Mouse (Mus musculus) kidney, embryonic 15.5 days (tissue): ENCODE data around the gene Zswim1. TPM values are rescaled to one million over a fixed set of nuclear protein-coding genes. Genes with fewer than 3 reads are reported as not detected.
A peak's percentile ranks its signal among the peaks of the same experiment; 100 is the strongest.

Source experiments
- ATAC-seq: fragments of 200-750 bp; cut with Nextera tagmentation; replicated peaks from 2 replicates; pipeline ENCODE4 v1.8.0; 2017; ENCODE audit warnings: moderate TSS enrichment; ENCODE audit not compliant: low FRiP score
- H3K27ac ChIP-seq: fragments of 300-500 bp; sonication (generic); 2 replicates; pipeline ENCODE4 v1.5.1; 2015; ENCODE audit warnings: mild to moderate bottlenecking, inconsistent platforms
- H3K27me3 ChIP-seq: fragments of 300-500 bp; sonication (generic); 2 replicates; pipeline ENCODE4 v1.6.1; 2015; ENCODE audit warnings: inconsistent platforms
- H3K36me3 ChIP-seq: fragments of 300-500 bp; sonication (generic); 2 replicates; pipeline ENCODE4 v1.6.1; 2015; ENCODE audit warnings: inconsistent platforms
- H3K4me1 ChIP-seq: fragments of 300-500 bp; sonication (generic); 2 replicates; pipeline ENCODE4 v1.6.1; 2015; ENCODE audit warnings: inconsistent platforms
- H3K4me2 ChIP-seq: fragments of 300-500 bp; sonication (generic); 2 replicates; pipeline ENCODE4 v1.6.1; 2015; ENCODE audit warnings: moderate library complexity, mild to moderate bottlenecking, inconsistent platforms
- H3K4me3 ChIP-seq: fragments of 300-500 bp; sonication (generic); replicated peaks from 2 replicates; pipeline ENCODE4 v1.5.1; 2015; ENCODE audit warnings: mild to moderate bottlenecking, inconsistent platforms
- H3K9ac ChIP-seq: fragments of 300-500 bp; sonication (generic); 2 replicates; pipeline ENCODE4 v1.6.1; 2015; ENCODE audit warnings: mild to moderate bottlenecking, inconsistent platforms
- H3K9me3 ChIP-seq: fragments of 300-500 bp; sonication (generic); replicated peaks from 2 replicates; pipeline ENCODE4 v1.6.1; 2016; ENCODE audit warnings: inconsistent platforms
- WGBS: fragments of 180-500 bp; shearing (Covaris S2); methylation state at CpG from one replicate; pipeline ENCODE4 v1.1.7; 2015; ENCODE audit warnings: mixed read lengths; 5-methylcytosine and 5-hydroxymethylcytosine counted together
- polyA plus RNA-seq: library from polyadenylated mRNA; unstranded; fragments of >200 nt; fragmentation: Nextera tagmentation; extraction: Ambion mirVana; gene quantifications from 2 replicates; pipeline ENCODE4 v1.2.1, GENCODE M21; 2015

The Zswim1 gene
- polyA plus RNA-seq, 1 experiment from 2014 or later: 19.8 TPM

DNA sequence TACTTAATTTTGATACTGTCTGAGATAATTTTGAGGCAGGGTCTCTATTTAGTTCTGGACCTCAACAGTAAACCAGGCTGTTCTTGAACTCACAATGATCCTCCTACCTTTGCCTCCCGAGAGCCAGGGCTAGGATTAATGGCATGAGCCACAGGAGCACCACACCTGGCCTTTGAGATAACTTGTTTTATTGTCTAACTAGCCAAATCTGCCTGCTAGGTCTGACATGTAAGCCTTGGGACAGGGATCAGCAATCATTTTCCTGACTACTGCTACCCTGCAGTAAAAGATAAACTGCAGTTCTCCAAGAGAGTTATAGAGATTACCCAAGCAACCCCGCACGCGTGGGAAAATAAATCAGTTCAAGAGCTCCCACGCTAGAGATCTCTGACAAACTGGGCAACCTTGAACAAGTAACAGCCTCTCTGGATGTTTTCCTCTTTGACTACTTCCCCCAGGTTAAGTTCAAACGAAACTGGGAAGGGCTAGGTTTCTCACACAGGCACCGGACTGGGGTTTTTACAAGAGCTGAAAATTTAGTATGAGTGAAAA is 37.5 kb upstream of the Zswim1 start:
- peak overlapping the region; percentile 95 for H3K27ac ChIP-seq
- no peak; the same call in 1 of the 2 replicates for ATAC-seq
- H3K4me1 ChIP-seq: peaks cover 34% of the 10 kb centered on the region
- peak overlapping the region; percentile 77 for H3K4me3 ChIP-seq
- H3K9me3 ChIP-seq: no peaks in the 10 kb centered on the region
- H3K27me3 ChIP-seq: no peaks in the 10 kb centered on the region
- 6% methylated on average over 7 of the region's 7 CpGs for WGBS
- H3K9ac ChIP-seq: peak overlapping the region; percentile 79
- H3K4me2 ChIP-seq: peak overlapping the region; percentile 93
- H3K36me3 ChIP-seq: peaks cover 15% of the 10 kb centered on the region

DNA sequence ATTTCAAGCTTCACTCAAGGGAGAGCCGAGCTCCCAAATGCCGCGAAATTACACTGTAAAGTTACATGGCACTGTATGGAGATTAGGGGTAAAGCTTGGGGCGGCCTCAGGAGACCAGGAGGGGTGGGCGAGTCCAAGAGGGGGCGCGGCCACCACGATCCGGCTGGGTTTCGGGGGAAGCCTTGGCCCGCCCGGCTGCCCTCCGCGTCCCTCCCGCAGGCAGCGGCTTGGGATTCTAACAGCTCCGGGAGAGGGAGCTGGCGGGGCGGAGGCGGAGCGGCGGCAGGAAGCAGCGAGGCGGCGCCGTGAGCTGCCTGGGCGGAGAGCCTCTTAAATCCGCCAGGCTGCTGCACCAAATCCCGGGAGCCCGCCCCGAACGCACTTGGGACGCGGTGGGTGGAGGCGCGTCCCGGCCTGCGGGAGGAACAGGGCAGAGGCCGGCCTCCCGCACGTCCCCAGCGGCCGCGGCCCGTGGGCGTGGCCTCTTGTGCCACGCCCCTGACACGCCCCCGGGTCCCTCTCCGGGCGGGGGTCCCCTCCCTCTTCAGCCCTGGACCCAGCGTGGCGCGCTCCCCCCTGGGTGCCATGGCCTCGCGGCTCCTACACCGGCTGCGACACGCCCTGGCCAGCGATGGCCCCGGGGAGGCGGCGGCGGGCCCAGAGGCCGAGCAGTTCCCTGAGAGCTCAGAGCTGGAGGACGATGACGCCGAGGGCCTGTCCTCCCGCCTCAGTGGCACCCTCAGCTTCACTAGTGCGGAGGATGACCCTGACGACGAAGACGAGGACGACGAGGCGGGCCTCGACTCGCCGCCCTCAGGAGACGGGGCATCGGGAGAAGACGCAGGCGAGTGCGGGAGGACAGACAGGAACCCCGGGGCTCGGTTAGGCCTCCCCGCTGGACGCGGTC is 36.8 kb upstream of the Zswim1 start, which contains the start of gene Snx21:
TSS of gene Snx21 (plus strand) at position 343 of the 907 bp plus-strand sequence.
- Histone ChIP-seq H3K4me2 (peak within 1 kb of the TSS; percentile 93), H3K9ac (peak within 1 kb of the TSS; percentile 79), H3K27me3 (no peaks in the 10 kb centered on the region), H3K9me3 (no peaks in the 10 kb centered on the region), H3K4me3 (peak within 1 kb of the TSS; percentile 77), H3K4me1 (peaks cover 34% of the 10 kb centered on the region), H3K27ac (peak within 1 kb of the TSS; percentile 95), H3K36me3 (peaks cover 23% of the 10 kb centered on the region)
- under 1% methylated on average over 81 of the region's 89 CpGs for WGBS
- peak; percentile 92 for ATAC-seq

- peaks cover 34% of the 10 kb centered on the region for H3K4me1 ChIP-seq
- 6% methylated on average over 15 of the region's 15 CpGs for WGBS
- H3K36me3 ChIP-seq: peaks cover 30% of the 10 kb centered on the region
- H3K9me3 ChIP-seq: no peaks in the 10 kb centered on the region
- H3K9ac ChIP-seq: peak overlapping the region; percentile 79
- peak overlapping the region; percentile 95 for H3K27ac ChIP-seq
- H3K4me2 ChIP-seq: peak overlapping the region; percentile 93
- H3K27me3 ChIP-seq: no peaks in the 10 kb centered on the region
- H3K4me3 ChIP-seq: peak overlapping the region; percentile 77
- peak; percentile 16; the same call in 1 of the 2 replicates for ATAC-seq
Observed at GRCm38 (mm10) chr2:164786388-164786885, 36.0 kb upstream of the Zswim1 start.

- 0 out of 2 replicates have a peak overlapping the region, but pooled peaks have one; percentile 79 for H3K9ac ChIP-seq
- 0 out of 2 replicates have a peak overlapping the region, but pooled peaks have one; percentile 95 for H3K27ac ChIP-seq
Observed at GRCm38 (mm10) chr2:164787032-164787431, 35.5 kb upstream of the Zswim1 start.

DNA sequence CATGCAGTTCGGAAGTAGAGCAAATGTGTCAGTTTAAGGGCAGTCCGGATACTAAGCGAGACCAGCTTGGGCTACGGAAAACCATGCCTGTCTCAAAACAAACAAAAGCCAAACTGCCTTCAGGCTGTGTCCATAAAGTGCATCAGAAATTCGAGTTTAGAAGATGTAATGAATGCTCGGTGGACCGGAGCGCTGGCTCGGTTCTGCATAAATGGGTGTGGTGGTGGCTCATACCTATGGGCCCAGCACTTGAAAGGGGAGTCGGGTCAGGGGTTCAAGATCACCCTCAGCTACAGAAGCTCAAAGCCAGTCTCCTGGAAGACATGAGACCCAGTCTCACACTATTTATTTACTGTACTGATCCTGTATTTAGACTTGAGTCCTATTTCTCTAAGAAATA is 34.7 kb upstream of the Zswim1 start:
- peaks cover 43% of the 10 kb centered on the region for H3K36me3 ChIP-seq

More at GRCm38 (mm10) chr2:164787032-164787431, 35.5 kb upstream of the Zswim1 start:
- peaks cover 36% of the 10 kb centered on the region for H3K36me3 ChIP-seq
- H3K9me3 ChIP-seq: no peaks in the 10 kb centered on the region
- peak overlapping the region; percentile 93 for H3K4me2 ChIP-seq
- H3K4me3 ChIP-seq: peak overlapping the region; percentile 77
- no peak for ATAC-seq
- no peaks in the 10 kb centered on the region for H3K27me3 ChIP-seq
- H3K4me1 ChIP-seq: peaks cover 34% of the 10 kb centered on the region
- WGBS: 81% methylated on average over 3 of the region's 3 CpGs

GRCm38 (mm10) chr2:164788411-164788810 is 34.1 kb upstream of the Zswim1 start:
- Histone ChIP-seq H3K4me3 (no peak overlapping the region), H3K36me3 (peaks cover 49% of the 10 kb centered on the region), H3K9ac (no peak overlapping the region), H3K27me3 (no peaks in the 10 kb centered on the region), H3K27ac (no peak overlapping the region), H3K9me3 (no peaks in the 10 kb centered on the region), H3K4me2 (no peak overlapping the region), H3K4me1 (peaks cover 34% of the 10 kb centered on the region)
- ATAC-seq: no peak
- 63% methylated on average over 4 of the region's 4 CpGs for WGBS

More for the DNA sequence above, 34.7 kb upstream of the Zswim1 start:
- H3K27ac ChIP-seq: no peak overlapping the region
- WGBS: 68% methylated on average over 10 of the region's 10 CpGs
- H3K4me1 ChIP-seq: peaks cover 34% of the 10 kb centered on the region
- H3K4me2 ChIP-seq: no peak overlapping the region; the same call in 1 of the 2 replicates
- H3K27me3 ChIP-seq: no peaks in the 10 kb centered on the region
- no peaks in the 10 kb centered on the region for H3K9me3 ChIP-seq
- H3K4me3 ChIP-seq: no peak overlapping the region
- H3K9ac ChIP-seq: no peak overlapping the region
- ATAC-seq: no peak

DNA sequence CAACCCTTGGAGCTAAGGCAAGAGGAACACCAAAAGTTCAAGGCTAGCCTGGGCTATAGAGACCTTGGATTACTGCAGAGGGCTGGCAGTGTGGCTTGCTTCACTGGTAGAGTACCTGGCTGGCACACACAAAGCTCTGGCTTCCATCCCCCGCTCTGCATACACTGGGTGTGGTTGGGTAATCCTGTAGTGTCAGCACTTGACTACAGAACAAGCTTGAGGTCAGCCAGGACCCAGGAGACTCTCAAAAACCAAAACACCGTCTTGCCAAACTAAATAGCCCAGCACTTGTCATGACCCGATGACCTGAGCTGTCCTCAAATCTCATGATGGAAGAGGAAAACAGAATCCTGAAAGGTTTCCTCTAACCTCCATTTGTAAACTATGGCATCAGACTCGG is 32.0 kb upstream of the Zswim1 start:
- Histone ChIP-seq H3K9ac (no peak overlapping the region), H3K27ac (no peak overlapping the region), H3K4me3 (no peak overlapping the region), H3K36me3 (peaks cover 63% of the 10 kb centered on the region), H3K9me3 (no peaks in the 10 kb centered on the region), H3K27me3 (no peaks in the 10 kb centered on the region), H3K4me1 (peaks cover 28% of the 10 kb centered on the region), H3K4me2 (no peak overlapping the region)
- WGBS: 77% methylated on average over 4 of the region's 4 CpGs
- no peak for ATAC-seq

- Histone ChIP-seq H3K36me3 (peaks cover 76% of the 10 kb centered on the region), H3K27me3 (no peaks in the 10 kb centered on the region), H3K27ac (no peak overlapping the region), H3K9me3 (no peaks in the 10 kb centered on the region), H3K4me2 (no peak overlapping the region), H3K4me1 (peaks cover 18% of the 10 kb centered on the region), H3K9ac (no peak overlapping the region), H3K4me3 (no peak overlapping the region)
- WGBS: 96% methylated on average over 18 of the region's 18 CpGs
- ATAC-seq: no peak
Observed at GRCm38 (mm10) chr2:164791841-164792261, 30.6 kb upstream of the Zswim1 start.

- Histone ChIP-seq H3K36me3 (peaks cover 84% of the 10 kb centered on the region), H3K27me3 (no peaks in the 10 kb centered on the region), H3K9me3 (no peaks in the 10 kb centered on the region), H3K4me2 (no peak overlapping the region), H3K9ac (no peak overlapping the region), H3K4me3 (no peak overlapping the region), H3K4me1 (peaks cover 11% of the 10 kb centered on the region; the same call in 1 of the 2 replicates), H3K27ac (no peak overlapping the region)
- 91% methylated on average over 12 of the region's 12 CpGs for WGBS
- ATAC-seq: no peak
Observed at GRCm38 (mm10) chr2:164792400-164793190, 29.9 kb upstream of the Zswim1 start.

DNA sequence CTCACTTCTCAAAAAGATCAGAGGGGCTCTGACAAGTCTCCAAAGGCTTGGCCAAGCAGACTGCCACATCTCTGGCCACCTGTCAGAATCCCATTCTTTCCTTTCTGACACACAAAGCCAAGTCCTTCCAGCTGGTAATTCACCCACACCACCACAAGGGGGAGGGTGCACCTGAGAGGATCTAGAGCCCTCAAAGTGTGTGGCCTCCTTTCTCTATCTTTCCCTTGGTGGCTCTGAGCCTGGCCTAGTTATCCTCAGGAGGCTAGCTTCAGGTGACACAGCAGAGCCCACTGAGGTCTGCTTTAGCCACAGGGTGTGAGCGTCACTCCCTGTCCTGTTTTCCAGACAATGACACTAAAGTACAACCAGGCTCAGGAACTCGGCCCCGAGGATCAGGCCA is 29.2 kb upstream of the Zswim1 start:
- Histone ChIP-seq H3K4me3 (no peak overlapping the region), H3K36me3 (peaks cover 89% of the 10 kb centered on the region), H3K9me3 (no peaks in the 10 kb centered on the region), H3K9ac (no peak overlapping the region), H3K4me1 (peaks cover 7% of the 10 kb centered on the region; the same call in 1 of the 2 replicates), H3K27ac (no peak overlapping the region), H3K4me2 (no peak overlapping the region), H3K27me3 (no peaks in the 10 kb centered on the region)
- 81% methylated on average over 3 of the region's 3 CpGs for WGBS
- ATAC-seq: no peak

- Histone ChIP-seq H3K9me3 (no peaks in the 10 kb centered on the region), H3K27ac (no peak overlapping the region), H3K4me1 (0 out of 2 replicates have a peak, but pooled peaks cover 1% of the 10 kb centered on the region), H3K36me3 (peaks cover 89% of the 10 kb centered on the region), H3K4me2 (no peak overlapping the region), H3K4me3 (no peak overlapping the region), H3K27me3 (no peaks in the 10 kb centered on the region), H3K9ac (no peak overlapping the region)
- no peak for ATAC-seq
- 83% methylated on average over 2 of the region's 2 CpGs for WGBS
Observed at GRCm38 (mm10) chr2:164793772-164794171, 28.7 kb upstream of the Zswim1 start.
